Mouse (Mus musculus) midbrain, embryonic 11.5 days (tissue): ENCODE measurements at regions not wholly inside any gene's neighbourhood (a gene's known extent, or its start where the extent isn't known, plus 50 kb on each side); places are given as distances from the start of the nearest gene placed in this dataset. TPM values are rescaled to one million over a fixed set of nuclear protein-coding genes. Genes with fewer than 3 reads are reported as not detected.

ENCODE experiments used
- ATAC-seq: fragments of 200-750 bp; cut with Nextera tagmentation; 2 replicates; pipeline ENCODE4 v1.8.0; 2017; ENCODE audit warnings: moderate TSS enrichment, moderate library complexity; ENCODE audit not compliant: low FRiP score
- DNase-seq: peaks from one replicate; pipeline ENCODE4 v3.0.0; 2015; ENCODE audit warnings: low spot score; ENCODE audit errors: missing footprints
- H3K27ac ChIP-seq: fragments of 300-500 bp; sonication (generic); 2 replicates; pipeline ENCODE4 v1.5.1; 2014; ENCODE audit warnings: low read depth, low read length
- H3K27me3 ChIP-seq: fragments of 300-500 bp; sonication (generic); 2 replicates; pipeline ENCODE4 v1.6.1; 2014; ENCODE audit warnings: mild to moderate bottlenecking, low read length, moderate library complexity, mixed read lengths; ENCODE audit not compliant: control insufficient read depth, insufficient read depth
- H3K36me3 ChIP-seq: fragments of 300-500 bp; sonication (generic); 2 replicates; pipeline ENCODE4 v1.6.1; 2014; ENCODE audit warnings: mild to moderate bottlenecking, low read length, moderate library complexity, mixed read lengths; ENCODE audit not compliant: control insufficient read depth, insufficient read depth
- H3K4me1 ChIP-seq: fragments of 300-500 bp; sonication (generic); 2 replicates; pipeline ENCODE4 v1.6.1; 2014; ENCODE audit warnings: low read length; ENCODE audit not compliant: control insufficient read depth, insufficient read depth
- H3K4me2 ChIP-seq: fragments of 300-500 bp; sonication (generic); 2 replicates; pipeline ENCODE4 v1.6.1; 2014; ENCODE audit warnings: mild to moderate bottlenecking, moderate library complexity
- H3K4me3 ChIP-seq: fragments of 300-500 bp; sonication (generic); 2 replicates; pipeline ENCODE4 v1.5.1; 2014; ENCODE audit warnings: low read depth, low read length
- H3K9ac ChIP-seq: fragments of 300-500 bp; sonication (generic); 2 replicates; pipeline ENCODE4 v1.6.1; 2014; ENCODE audit warnings: low read length
- H3K9me3 ChIP-seq: fragments of 300-500 bp; sonication (generic); 2 replicates; pipeline ENCODE4 v1.6.1; 2016; ENCODE audit warnings: low read length; ENCODE audit not compliant: control insufficient read depth
- microRNA counts: library from miRNA; unstranded; fragments of <30 nt; microRNA quantifications from one replicate; lab custom pipeline; 2015
- microRNA-seq: library from miRNA; unstranded; fragments of <30 nt; microRNA quantifications from one replicate; pipeline ENCODE4, GENCODE M21; 2017

DNA sequence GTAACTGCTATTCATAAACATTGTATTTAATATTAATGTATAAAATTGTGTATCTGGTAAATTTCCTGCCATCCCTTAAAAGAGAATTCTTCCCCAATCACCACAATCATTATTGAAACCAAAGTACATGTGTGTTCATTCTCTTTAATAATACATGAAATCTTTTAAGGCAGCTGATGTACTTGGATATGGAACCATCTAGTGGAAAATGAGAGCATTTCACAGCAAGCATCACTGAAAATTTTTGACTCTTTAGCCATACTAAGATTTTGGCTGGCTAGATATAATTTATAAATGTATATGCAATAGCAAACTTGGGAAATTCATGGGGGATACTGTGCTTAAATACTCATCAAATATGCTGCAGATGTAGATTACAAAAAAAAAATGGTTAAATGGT, 467.8 kb upstream of the Ndn start:
- Histone ChIP-seq H3K27me3 (no peaks in the 10 kb centered on the region), H3K9ac (no peak overlapping the region), H3K27ac (no peak overlapping the region), H3K4me3 (no peak overlapping the region), H3K36me3 (no peaks in the 10 kb centered on the region), H3K9me3 (no peaks in the 10 kb centered on the region), H3K4me2 (no peak overlapping the region), H3K4me1 (no peaks in the 10 kb centered on the region)
- no peak for DNase-seq
- no peak for ATAC-seq

MicroRNAs in the stretch of these regions (microRNA counts, 519-probe panel; counts per million panel counts)
- microRNA mmu-miR-344 (lab: Ali Mortazavi, UCI): 3,048 counts per million, percentile 12 among the panel's probes with 10 or more counts

Small RNAs in the stretch of these regions (microRNA-seq; reads per million reads assigned to microRNA genes)
- not detected for gene Gm22466
- not detected for gene Gm23490
- not detected for gene Gm23873
- gene Gm23917: not detected
- gene Gm23962: not detected
- not detected for gene Gm25533
- not detected for gene Mir344
- gene Mir344b: not detected
- gene Mir344c: 2.1 reads per million, percentile 4 among the genes with 10 or more reads in this experiment
- gene Mir344d-1: not detected
- not detected for gene Mir344d-2
- not detected for gene Mir344d-3
- gene Mir344e: not detected
- not detected for gene Mir344h-1
- not detected for gene Mir344h-2
